Mouse (Mus musculus): ENCODE measurements at regions not wholly inside any gene's neighbourhood (a gene's known extent, or its start where the extent isn't known, plus 50 kb on each side); places are given as distances from the start of the nearest gene placed in this dataset.
"Not testable (repeated sequence)": the region's sequence is repeated elsewhere in the genome, so short reads cannot be mapped to it uniquely, and the experiment has no call there.

GRCm38 (mm10) chrX:4899187-4899586 is 52.7 kb upstream of the Btbd35f27 start:
- not testable (repeated sequence) for H3K36me3 ChIP-seq; H3K9me3 ChIP-seq (replicated peaks); H3K4me1 ChIP-seq; H3K27me3 ChIP-seq (ENCODE audit: low read depth, poor library complexity, severe bottlenecking); H3K27ac ChIP-seq; H3K4me3 ChIP-seq
- peak; percentile 37 for DNase-seq (ENCODE audit: low spot score)
- 94% methylated on average over 7 of the region's 7 CpGs for WGBS

Measured in limb, embryonic 10.5 days (tissue).